Comparison of ENCODE assay signal across 8 mouse cellular contexts in the genomic region with DNA sequence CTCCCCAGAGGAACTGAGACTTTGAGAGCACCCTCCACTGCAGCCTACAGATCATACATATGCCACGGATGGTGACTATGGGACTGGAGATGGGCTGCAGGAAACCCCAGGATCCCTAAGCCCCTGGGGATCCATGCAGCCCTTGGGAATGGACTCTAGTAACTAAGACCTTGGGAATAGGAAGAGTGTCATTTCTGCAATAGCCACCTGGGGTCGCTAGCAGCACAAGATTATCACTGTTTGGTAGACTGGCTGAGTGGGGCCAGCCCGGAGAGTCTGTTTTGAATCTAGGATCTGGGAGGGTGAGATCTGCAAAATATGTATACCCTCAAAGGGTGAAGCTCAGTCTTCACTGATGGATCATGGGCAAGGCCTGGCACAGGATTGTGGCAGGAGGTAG. TPM values are rescaled to one million over a fixed set of nuclear protein-coding genes. Genes with fewer than 3 reads are reported as not detected.
A peak's percentile ranks its signal among the peaks of the same experiment; 100 is the strongest.
DNase-seq lines count a peak whose midpoint lies in the region; ATAC-seq and TF ChIP-seq lines count a peak whose summit lies in the region.

No protein-coding gene starts in this region.

- ATAC-seq in frontal cortex, adult (ENCODE audit: low TSS enrichment) = peak; percentile 51
- 0 out of 2 replicates have a peak, but pooled peaks have one; percentile 11 for ATAC-seq in intestine, postnatal 0 days
- ATAC-seq in midbrain, embryonic 13.5 days = peak; percentile 60
- no peak; the same call in 1 of the 2 replicates for ATAC-seq in stomach, postnatal 0 days (ENCODE audit: low FRiP score, low TSS enrichment)

- no peak for TF ChIP-seq EP300 in stomach, postnatal 0 days (optimal IDR thresholded peaks at IDR 0.05)

- no peak overlapping the region for H3K4me3 ChIP-seq in intestine, postnatal 0 days (ENCODE audit: low read depth, low read length)
- H3K4me3 ChIP-seq in midbrain, embryonic 13.5 days (replicated peaks) = no peak overlapping the region
- no peak overlapping the region for H3K4me3 ChIP-seq in stomach, postnatal 0 days (ENCODE audit: low read depth, low read length)

- peak; percentile 33 to 39 for DNase-seq in urinary bladder, postnatal 36 days (ENCODE audit: low spot score in 2 of 2)
- no peak for DNase-seq in urinary bladder, postnatal 10 days (ENCODE audit: low spot score)
- peak; percentile 47 for DNase-seq in cerebellum, adult 11-12 months
- peak; percentile 76 to 85 for DNase-seq in left cerebral cortex, postnatal 25 days (ENCODE audit: low spot score in 2 of 2)
- peak; percentile 74 for DNase-seq in stomach, postnatal 0 days (ENCODE audit: low spot score)

- no peak overlapping the region for H3K4me2 ChIP-seq in intestine, postnatal 0 days (replicated peaks; ENCODE audit: low read depth)
- no peak overlapping the region for H3K4me2 ChIP-seq in midbrain, embryonic 13.5 days (replicated peaks)
- H3K4me2 ChIP-seq in stomach, postnatal 0 days (replicated peaks; ENCODE audit: low read depth) = no peak overlapping the region

- WGBS in intestine, postnatal 0 days = 40% methylated on average over 3 of the region's 3 CpGs
- WGBS in midbrain, embryonic 13.5 days = 26% methylated on average over 3 of the region's 3 CpGs
- WGBS in stomach, postnatal 0 days = 26% methylated on average over 3 of the region's 3 CpGs

- no peaks in the 10 kb centered on the region for H3K27me3 ChIP-seq in intestine, postnatal 0 days (replicated peaks; ENCODE audit: control insufficient read depth, insufficient read depth, low read length)
- no peaks in the 10 kb centered on the region for H3K27me3 ChIP-seq in midbrain, embryonic 13.5 days
- H3K27me3 ChIP-seq in stomach, postnatal 0 days (ENCODE audit: control insufficient read depth, insufficient read depth, low read length) = no peaks in the 10 kb centered on the region

- no peak overlapping the region for H3K9ac ChIP-seq in intestine, postnatal 0 days (ENCODE audit: low read depth, low read length)
- H3K9ac ChIP-seq in midbrain, embryonic 13.5 days (replicated peaks) = no peak overlapping the region
- no peak overlapping the region for H3K9ac ChIP-seq in stomach, postnatal 0 days (ENCODE audit: low read length)

- no peaks in the 10 kb centered on the region for H3K4me1 ChIP-seq in intestine, postnatal 0 days (replicated peaks; ENCODE audit: control insufficient read depth, insufficient read depth, low read length)
- H3K4me1 ChIP-seq in midbrain, embryonic 13.5 days (replicated peaks) = no peaks in the 10 kb centered on the region
- no peaks in the 10 kb centered on the region for H3K4me1 ChIP-seq in stomach, postnatal 0 days (replicated peaks; ENCODE audit: control insufficient read depth, insufficient read depth)

- TF ChIP-seq CTCF in intestine, postnatal 0 days (IDR thresholded peaks at IDR 0.05; ENCODE audit: low read depth) = peak; percentile 80
- peak; percentile 80 for TF ChIP-seq CTCF in stomach, postnatal 0 days (IDR thresholded peaks at IDR 0.05; ENCODE audit: low read depth)

- intact Hi-C loops in left cerebral cortex, postnatal 25 days (cut with DNase I) = loop anchor here (1.0 to 2.0 kb wide), 2 partner anchors 18 to 40 kb away; no protein-coding TSS in a partner anchor

- H3K27ac ChIP-seq in intestine, postnatal 0 days (ENCODE audit: low read depth, low read length) = no peak overlapping the region
- no peak overlapping the region for H3K27ac ChIP-seq in midbrain, embryonic 13.5 days
- H3K27ac ChIP-seq in stomach, postnatal 0 days (replicated peaks) = no peak overlapping the region

- H3K9me3 ChIP-seq in intestine, postnatal 0 days (ENCODE audit: control insufficient read depth) = no peaks in the 10 kb centered on the region
- H3K9me3 ChIP-seq in midbrain, embryonic 13.5 days = no peaks in the 10 kb centered on the region
- no peaks in the 10 kb centered on the region for H3K9me3 ChIP-seq in stomach, postnatal 0 days (ENCODE audit: control insufficient read depth, low read length)

- H3K36me3 ChIP-seq in intestine, postnatal 0 days (ENCODE audit: control insufficient read depth, insufficient read depth) = peaks cover 13% of the 10 kb centered on the region
- H3K36me3 ChIP-seq in midbrain, embryonic 13.5 days = 0 out of 2 replicates have a peak, but pooled peaks cover 16% of the 10 kb centered on the region
- peaks cover 7% of the 10 kb centered on the region; the same call in 1 of the 2 replicates for H3K36me3 ChIP-seq in stomach, postnatal 0 days (ENCODE audit: control insufficient read depth, insufficient read depth, low read length)

RNA-seq across cellular contexts. Expression of gene Plekhb1, which starts 17.1 kb away (rescaled TPM):
- polyA plus RNA-seq in intestine, postnatal 0 days (2015; fragmentation: Nextera tagmentation; extraction: Ambion mirVana) = 12.9 and 14.6 TPM in 2 replicates
- total RNA-seq in left cerebral cortex, postnatal 25 days (2021) = 100 to 1,000 TPM; 111 to 128 TPM
- polyA plus RNA-seq in midbrain, embryonic 13.5 days (2015; fragmentation: Nextera tagmentation; extraction: Ambion mirVana) = 5.1 and 5.8 TPM in 2 replicates
- 8.7 and 10.4 TPM in 2 replicates for polyA plus RNA-seq in stomach, postnatal 0 days (2015; fragmentation: Nextera tagmentation; extraction: Ambion mirVana)

RNA-seq across cellular contexts. Expression of gene Mrpl48, which starts 37.0 kb away (rescaled TPM):
- 89.4 and 94.8 TPM in 2 replicates for polyA plus RNA-seq in intestine, postnatal 0 days (2015; fragmentation: Nextera tagmentation; extraction: Ambion mirVana)
- total RNA-seq in left cerebral cortex, postnatal 25 days (2021) = 10 to 100 TPM; 64.9 to 66.2 TPM
- polyA plus RNA-seq in midbrain, embryonic 13.5 days (2015; fragmentation: Nextera tagmentation; extraction: Ambion mirVana) = 80.9 and 89.0 TPM in 2 replicates
- 77.0 and 79.7 TPM in 2 replicates for polyA plus RNA-seq in stomach, postnatal 0 days (2015; fragmentation: Nextera tagmentation; extraction: Ambion mirVana)

RNA-seq across cellular contexts. Expression of gene Rab6a, which starts 37.9 kb away (rescaled TPM):
- 122 and 123 TPM in 2 replicates for polyA plus RNA-seq in intestine, postnatal 0 days (2015; fragmentation: Nextera tagmentation; extraction: Ambion mirVana)
- 100 to 1,000 TPM; 394 to 433 TPM for total RNA-seq in left cerebral cortex, postnatal 25 days (2021)
- 197 and 199 TPM in 2 replicates for polyA plus RNA-seq in midbrain, embryonic 13.5 days (2015; fragmentation: Nextera tagmentation; extraction: Ambion mirVana)
- polyA plus RNA-seq in stomach, postnatal 0 days (2015; fragmentation: Nextera tagmentation; extraction: Ambion mirVana) = 76.3 and 80.6 TPM in 2 replicates
